Mouse (Mus musculus) A20 (cell line): ENCODE results near the gene OR5BS1P.
"Not testable (repeated sequence)": the region's sequence is repeated elsewhere in the genome, so short reads cannot be mapped to it uniquely, and the experiment has no call there.

ENCODE experiments used
- DNase-seq: peaks from one replicate; pipeline ENCODE4 v3.0.0-alpha.2; 2011; ENCODE audit warnings: low read depth, low spot score

OR5BS1P gene

DNA sequence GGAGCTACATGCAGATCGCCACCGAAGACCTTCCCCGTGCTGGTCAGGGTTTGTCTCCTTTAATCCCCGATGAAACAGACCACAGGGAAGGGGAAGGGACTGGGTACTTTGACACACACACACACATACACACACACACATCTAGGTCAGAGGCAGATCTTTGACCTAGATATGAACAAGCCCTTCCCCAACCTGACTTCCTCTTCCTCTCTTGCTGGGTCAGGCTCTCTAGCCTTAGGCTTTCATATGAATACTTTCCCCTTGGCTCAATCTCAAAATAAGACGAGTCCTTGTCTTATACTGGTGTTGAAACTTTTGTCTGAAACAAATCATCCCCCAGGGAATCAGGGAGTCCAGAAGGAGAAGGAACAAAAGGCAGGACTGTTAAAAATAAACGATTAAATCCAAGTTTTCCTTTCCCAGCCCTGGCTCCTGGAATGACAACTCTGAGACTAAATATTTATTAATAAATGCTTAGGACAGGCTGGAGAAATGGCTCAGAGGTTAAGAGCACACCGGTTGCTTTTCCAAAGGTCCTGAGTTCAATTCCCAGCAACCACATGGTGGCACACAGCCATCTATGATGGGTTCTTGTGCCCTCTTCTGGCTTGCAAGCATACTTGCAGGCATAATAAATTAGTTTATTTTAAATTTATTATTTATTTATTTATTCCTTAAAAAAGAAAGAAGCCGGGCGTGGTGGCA is 36.7 kb downstream of the OR5BS1P start:
- no peak for DNase-seq

DNA sequence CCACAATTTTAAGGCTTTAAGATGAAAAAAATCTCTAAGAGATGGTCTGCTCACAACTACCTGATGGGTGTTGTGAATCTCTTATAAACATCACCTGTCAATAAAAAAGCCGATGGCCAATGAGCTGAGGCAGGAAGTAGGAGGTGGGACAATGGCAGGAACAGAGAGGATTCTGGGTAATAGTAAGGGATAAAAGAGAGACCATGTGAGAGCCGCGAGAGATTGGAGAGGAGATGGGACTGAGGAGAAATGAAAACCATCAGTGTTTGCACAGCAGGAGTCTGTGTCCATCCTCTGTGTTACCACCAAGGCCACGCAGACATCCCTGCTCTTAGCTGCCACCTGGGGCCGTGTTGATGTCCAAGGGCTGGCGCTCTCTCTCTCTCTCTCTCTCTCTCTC is 37.6 kb downstream of the OR5BS1P start:
- peak; percentile 54 for DNase-seq

DNA sequence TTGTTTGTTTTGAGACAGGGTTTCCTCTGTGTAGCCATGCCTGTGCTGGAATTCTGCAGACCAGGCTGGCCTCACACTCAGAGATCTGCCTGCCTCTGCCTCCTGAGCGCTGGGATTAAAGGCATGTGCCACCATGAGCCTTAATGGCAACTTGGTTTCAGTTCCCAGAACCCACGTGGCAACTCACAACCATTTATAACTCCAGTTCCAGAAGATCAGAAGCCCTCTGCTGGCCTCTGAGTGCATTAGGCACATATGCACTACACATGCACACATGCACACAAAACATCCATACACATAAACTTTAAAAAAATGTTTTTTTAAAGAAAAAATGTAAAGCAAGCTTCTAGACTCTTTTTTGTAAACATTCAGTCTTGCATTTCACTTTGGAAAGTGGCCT is 39.7 kb downstream of the OR5BS1P start:
- peak; percentile 52 for DNase-seq

DNA sequence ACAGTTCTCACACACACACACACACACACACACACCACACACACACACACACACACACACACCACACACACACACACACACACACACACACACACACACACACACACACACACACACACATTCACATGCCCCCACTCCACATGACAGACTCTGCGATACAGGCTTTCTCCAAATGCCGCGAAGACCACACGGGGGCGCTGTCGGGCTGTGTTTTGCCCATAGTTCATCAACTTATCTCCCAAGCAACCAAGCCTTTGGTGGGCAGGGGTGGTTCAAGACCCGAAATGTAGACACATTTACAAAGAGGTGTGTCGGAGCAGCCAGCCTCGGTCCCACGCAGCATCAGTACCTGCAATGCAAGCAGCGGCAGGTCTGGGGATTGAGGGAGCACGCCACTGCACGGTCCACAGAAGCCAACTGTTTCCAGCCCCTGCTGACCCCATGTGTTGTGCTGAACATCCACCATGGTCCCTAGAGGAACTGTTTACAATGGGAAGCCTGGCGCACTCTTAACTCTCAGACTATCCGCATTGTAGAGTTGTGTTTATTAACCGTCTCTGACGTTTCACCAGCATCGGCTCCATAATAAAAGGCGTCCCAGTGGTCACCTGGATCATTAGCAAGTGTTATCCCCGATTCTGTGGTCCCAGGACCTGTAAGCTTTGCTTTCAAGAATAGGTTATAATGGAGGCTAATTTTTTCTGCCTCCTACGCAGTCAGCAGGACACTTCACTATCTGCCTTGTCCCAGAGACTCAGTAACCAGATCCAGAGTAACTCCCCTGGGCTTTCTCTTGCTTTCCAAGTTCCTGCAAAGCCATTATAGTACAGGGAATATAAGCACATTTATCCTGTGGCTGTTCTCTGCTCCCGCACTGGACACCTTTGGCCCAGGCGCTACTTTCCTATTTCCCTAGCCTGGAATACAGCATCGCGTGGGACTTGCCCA is 41.0 kb downstream of the OR5BS1P start:
- DNase-seq, result peak; percentile 91

DNA sequence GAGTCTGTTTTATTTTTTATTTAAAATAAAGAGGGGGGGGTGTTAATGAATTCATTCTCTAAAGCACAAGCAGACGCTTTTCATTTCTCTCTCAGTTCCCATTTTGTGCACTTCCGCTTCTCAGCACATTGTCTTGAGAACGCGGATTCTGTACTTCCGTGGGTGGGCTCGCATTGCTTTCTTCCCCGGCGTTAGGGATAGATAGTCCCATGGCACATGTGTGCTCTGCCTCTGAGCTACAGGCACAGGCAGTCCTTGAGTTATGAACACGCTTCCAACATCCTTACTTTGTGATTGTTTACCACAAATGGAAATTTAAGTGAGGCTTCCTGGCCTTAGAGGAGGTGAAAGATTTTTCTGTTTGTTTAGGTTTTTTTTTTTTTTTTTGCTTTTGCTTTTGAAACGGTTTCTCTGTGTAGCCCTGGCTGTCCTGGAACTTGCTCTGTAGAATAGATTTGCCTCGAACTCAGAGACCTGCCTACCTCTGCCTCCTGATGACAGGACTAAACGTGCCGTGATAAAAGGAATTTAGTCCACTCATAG is 41.8 kb downstream of the OR5BS1P start:
- peak; percentile 91 for DNase-seq

DNA sequence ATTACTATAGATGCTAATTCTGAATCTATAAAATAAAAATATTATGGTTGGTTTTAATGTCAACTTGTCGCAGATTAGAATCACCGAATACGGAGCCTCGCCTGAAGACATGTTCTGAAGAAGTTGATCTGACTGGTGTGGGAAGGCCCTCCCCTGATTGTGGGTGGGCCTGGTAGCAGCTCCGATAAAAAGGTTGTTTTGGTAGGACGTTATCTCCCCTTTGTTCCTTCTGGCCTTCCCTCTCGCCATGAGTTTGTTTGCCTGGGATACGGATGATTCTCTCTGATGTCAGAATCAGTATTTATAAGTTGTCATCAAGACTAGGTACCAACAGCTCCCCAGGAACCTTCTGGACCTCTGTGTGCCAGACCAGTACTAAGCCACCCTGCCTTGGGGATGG is 42.5 kb downstream of the OR5BS1P start:
- DNase-seq, result peak; percentile 69

DNA sequence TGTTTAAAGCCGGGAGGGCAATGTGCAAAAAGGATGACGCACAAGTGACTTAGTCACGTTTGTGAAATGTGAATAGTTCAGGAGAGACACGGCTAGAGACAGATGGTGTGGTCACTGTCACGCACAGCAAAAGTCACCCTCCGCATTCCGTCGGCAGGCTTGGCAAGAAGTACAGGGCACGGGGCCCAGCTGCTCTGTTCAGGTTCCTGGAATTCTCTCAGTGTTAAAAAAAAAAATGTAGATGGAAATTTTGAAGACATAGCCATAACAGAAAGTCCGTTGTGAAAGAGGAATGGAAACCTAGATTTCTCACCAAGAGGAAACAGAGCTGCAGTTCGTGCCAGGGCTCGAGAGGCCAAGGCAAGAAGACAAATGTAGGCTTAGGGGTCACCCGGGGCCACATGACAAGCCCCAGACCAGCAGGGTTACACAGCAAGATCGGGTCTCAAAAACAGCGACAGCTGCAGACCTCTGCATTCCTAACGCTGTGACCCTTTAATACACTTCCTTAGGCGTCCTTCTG is 43.2 kb downstream of the OR5BS1P start:
- peak; percentile 90 for DNase-seq

DNA sequence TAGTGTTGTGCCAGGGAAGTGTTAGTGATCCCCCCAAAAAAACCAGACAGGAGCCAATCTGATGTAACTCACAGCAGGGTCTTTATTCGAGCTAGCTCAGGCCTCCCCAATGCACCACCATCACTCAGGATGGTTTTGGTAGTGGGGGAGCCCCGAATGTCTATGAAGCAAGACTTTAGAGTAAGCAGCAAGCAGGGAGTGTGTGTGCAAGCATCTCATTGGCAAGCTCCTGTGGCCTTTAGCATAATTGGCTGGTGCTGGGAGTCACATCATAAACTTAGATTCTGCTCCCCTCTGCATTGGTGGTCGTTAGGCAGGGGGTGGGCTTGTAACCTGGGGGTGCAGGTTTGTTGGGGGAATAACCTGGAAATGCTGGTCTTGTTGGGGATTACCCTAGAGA is 44.0 kb downstream of the OR5BS1P start:
- peak; percentile 86 for DNase-seq

DNA sequence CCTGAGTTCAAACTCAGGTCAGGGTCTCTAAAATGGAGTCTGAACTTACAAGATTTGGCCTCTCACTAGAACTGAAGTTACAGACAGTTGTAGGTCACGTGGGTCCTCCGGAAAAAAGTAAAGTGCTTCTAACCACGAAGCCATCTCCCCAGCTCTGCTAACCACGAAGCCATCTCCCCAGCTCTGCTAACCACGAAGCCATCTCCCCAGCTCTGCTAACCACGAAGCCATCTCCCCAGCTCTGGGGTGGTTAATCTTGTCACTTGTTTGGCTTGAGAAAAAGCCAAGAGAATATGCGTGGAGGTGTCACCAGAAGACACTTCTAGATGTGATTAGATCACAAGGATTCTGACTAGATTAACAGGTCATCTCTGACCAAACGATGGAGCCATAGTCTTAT is 44.5 kb downstream of the OR5BS1P start:
- DNase-seq, result peak; percentile 43

DNA sequence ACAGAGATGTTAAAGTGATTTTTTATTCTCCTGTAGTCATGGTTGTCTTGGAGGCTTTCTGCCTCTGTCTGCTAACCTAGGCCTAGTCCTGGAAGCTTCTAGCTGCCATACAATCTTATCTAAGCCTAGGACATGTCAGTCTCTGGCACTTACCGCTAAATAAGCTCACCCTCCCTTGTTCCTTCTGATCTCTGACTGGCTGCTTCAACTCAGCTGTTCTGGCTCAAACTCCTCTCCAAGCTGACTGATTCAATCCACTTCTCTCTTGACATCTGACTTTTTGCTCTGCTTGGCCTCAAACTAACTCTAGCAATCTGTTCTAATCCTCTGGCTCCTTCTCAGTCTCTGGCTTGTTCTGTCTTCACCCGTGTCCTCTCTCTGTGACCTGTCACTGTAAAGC is 45.1 kb downstream of the OR5BS1P start:
- not testable (repeated sequence) for DNase-seq

DNA sequence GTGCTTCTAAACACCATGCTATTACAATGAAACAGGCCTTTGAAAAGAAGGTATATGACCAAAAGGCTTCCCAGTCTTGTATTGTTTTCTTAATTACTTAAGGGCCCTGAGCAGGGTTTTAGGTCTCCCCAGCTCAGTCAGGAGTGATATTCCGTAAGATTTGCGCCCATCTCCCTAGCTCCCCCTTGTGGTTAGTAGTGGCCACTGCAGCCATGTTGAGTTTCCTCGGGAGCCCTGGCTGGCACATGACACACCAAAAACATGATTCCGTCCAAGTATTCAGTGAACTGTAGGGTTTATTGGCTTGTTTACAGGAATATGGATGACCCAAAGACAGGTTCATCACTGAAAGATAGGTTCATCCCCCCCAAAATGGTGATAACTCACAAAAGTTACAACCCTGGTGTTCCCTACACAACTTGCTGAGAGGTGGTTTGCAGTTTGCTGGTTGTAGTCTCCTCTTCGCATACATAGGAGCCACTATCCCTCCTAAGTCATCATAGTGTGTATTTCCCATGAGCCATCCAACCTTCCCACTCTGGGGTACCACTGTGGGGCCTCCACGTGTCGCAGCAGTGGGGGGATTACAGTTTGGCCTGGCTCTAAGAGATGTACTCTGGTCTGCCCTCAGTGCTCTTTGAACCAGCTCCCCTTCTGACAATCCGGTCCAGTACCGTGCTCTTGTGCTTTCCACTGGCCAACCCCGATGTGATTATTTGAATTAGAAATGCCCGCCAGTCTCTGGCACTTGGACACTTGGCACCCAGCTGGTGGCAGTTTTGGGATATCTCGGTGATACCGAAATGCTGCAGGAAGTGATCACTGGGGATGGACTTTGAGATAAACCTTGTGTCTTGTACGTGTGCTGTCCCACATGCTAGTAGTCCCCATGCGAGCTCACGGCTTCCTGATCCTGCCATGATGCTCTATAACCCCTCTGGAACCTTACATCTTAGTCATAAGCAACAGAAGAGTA is 48.0 kb downstream of the OR5BS1P start:
- peak; percentile 77 for DNase-seq

DNA sequence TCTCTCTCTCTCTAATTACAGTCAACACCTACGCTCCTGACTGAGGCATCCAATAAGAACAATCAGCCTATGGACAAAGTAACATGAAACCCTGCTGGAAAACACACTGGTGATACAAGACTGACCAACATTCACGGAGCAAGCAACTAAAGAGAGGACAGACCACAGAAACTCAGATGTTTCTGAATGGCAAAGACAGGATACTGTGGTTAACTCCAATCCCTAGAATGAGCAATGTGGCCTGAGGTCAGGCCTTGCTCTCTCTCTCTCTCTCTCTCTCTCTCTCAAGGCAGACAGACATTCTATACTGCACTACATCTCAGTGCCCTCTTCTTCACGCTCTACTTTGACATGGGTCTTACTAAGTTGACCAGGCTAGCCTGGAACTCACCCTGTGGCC is 51.5 kb downstream of the OR5BS1P start:
- DNase-seq, result no peak

DNA sequence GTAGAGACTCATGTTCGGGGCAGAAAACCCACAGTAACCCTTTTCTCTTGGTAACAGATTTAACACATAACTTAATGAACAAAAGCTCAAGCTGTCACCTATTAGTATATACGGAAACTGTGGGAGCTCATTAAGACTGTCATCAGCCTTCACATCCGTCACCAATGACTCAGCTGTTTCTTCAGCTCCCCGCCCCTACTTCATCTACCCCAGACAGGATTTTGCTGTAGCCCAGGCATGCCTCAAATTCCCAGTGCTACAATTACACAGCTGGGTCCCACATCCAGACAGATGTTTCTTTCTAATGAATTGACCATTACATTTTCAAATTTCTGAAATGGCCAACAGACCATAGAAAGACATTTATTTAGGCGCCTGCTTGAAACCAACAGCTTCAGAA is 56.4 kb downstream of the OR5BS1P start:
- no peak for DNase-seq

DNA sequence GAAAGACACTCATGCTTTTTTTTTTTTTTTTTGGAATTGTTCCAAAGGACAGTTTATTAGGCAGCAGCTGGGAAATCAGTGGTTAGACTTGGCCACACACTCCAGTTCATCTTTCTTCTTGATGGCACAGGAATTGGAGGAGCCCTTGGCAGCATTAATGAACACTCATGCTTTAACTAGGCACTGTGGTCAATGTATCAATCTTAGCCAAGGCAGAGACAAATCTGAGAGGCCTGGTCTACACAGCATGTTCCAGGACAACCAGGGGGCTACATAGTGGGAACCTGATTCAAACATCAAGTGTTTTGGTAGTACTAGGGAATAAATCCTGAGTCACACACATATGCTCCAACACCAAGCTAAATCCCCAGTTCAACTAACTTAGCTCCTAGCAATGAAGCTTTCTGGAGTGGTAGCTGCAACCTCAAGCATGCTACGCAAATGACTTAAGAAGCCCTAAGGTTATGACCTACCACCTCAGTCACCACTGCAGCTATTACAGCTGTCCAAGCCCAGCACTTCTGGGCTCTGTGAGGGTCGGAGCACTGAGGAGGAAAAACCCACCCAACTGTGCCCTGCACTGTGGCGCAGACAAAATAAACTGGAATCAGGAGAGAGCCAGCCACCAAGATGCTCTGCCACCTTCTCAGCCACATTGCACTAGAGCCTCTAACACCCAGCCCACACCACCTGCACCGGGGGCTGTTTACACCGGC is 57.5 kb downstream of the OR5BS1P start:
- no peak for DNase-seq

DNA sequence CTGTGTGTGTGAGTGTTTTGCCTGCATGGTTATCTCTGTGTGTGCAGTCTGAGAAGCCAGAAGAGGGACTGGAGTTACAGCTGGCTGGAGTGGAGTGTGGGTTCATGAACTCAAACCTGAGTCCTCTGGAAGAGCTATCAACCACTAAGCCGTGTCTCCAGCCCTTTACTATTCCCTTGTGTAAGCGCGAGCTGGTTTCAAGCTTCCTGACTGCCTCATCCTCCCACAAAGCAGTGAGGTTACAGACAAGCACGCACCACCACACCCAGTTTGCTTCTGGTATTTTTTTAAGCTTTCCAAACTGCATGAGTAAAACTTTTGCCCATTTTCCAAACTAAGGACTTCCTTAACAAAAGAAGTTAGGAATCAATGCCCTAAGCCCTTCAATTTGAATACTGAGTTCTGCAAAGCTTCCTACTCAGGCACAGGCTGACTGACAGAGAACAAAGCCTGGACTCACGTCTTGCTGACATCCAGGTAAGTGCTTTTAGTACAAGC is 58.4 kb downstream of the OR5BS1P start:
- no peak for DNase-seq
